Mouse (Mus musculus) frontal cortex, postnatal 36 days (tissue): ENCODE data around the gene Sppl2b.

ENCODE experiments used
- DNase-seq, 2 experiments: peaks; one replicate each; pipeline ENCODE4 v3.0.0; 2022; ENCODE audit warnings: low spot score in 2 of 2

The Sppl2b gene

DNA sequence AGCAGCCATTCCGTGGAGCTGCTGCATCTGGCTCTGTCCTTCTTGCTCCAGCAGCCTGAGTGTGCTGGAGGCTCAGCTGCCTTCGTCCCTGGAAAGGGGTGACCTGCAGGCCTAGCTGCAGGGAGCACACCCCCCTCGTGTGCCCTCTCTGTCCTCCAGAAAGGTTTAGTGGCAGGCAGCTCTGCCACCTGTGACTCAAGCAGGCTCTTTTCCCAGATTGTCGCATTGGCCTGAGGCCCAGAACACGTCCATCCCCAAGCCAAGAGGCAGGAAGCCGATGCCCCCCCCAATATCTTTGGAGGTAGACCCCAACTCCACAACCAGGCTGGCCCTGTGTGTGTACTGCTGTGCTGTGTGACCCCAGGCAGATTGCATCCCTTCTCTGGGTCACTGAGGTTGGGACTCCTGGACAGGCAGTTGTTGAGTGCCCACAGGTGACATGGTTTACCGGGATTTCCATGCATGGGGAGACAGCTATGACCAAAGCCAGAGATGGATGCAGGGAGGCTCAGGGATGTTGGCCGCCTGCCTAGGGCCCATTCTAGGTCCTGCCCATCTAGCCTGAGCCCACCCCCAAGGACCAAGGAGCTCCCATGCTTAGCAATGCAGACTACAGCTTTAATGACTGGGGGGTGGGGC lies 9.9 kb upstream of the Sppl2b start:
- DNase-seq, result no peak

DNA sequence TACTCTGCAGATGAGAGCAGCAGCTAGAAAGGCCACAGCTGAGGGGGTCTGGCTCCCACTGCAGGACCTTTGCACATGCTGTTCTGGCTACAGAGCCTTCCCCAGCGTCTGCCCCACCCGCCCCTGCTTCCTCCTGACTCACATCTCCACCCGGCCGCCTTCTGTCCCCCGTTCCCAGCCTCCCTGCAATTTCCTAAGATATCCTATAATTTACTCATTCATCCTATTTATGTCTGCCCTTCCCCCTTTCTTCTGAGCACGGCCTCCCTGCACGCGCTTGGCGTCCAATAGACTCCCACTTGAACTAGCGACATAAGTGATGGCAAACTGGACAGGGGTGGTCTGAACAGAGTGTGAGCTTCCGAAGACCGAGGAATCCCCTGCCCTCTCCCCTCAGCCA lies 9.3 kb upstream of the Sppl2b start:
- peak; percentile 44 to 54 for DNase-seq

DNA sequence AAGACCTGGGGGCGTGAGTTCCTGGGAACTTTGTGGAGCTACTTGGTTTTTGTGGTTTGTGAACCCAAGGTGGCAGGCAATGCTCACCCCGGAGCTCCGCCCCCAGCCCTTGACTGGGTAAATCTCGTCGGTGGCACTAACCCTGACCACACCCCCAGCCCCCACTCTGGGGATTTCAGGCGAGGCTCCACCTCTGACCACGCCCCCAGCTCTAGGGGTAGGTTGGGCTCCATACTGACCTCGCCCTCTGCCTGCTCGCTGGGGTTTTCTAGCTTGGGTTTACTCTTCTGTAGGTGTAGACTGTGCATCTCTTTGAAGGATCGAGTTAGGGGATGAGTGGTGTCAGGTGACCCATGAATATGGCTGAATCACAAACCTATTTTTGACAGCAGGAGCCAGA lies 6.5 kb upstream of the Sppl2b start:
- DNase-seq, result no peak

DNA sequence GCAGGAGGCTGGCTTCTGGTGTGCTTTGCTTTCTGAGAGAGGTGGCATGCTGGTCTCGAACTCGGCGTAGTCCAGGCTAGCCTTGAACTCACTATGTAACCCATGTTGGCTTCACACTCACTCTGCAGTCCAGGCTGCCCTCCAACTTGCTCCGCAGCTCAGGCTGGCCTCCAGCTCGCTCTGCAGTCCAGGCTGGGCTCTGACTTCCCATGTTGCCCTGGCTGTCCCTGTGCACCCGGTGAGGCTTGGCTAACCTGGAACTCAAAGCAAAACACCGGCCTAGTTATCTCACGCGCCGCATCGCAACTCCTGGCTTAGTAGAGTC lies 636 bp downstream of the Sppl2b start:
- no peak for DNase-seq

DNA sequence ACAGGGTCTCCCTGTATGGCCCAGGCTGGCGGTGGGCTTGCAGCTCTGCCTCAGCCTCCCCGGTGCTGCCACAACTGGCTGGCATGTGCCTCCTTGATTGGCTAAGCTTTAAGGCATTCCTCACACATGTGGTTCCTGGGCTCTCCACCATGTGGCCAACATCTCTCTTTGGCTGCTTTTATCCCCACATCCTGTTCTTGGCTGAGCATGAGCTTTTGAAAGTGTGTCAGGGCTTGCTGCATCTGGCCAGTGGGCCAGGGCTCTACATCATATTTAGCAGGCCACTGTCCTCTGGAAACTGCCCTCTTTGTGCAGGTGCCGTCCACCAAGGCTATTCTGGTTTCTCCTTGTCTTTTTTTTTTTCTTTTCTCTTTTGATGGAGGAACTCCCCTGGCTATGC lies 1.2 kb downstream of the Sppl2b start:
- no peak for DNase-seq

DNA sequence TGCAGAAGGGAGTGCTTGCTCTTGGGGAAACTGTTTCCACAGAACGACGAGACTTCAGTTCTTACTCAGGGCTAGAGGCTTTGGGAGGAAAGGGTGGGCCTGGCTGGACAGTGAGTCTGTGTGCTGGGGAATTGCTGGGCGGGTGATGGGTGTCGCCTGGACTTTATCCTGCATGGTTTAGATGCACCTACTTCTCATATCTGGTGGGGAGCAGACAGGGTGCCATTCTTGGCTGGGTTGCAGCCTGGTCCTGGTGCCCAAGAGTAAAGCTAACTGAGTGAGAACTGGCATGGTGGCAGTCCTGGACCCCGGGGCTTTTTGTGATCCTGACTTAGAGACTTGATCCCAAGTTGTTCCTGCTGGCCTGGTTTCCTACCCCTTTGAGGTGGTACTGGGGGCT lies 1.8 kb downstream of the Sppl2b start:
- DNase-seq, result no peak

DNA sequence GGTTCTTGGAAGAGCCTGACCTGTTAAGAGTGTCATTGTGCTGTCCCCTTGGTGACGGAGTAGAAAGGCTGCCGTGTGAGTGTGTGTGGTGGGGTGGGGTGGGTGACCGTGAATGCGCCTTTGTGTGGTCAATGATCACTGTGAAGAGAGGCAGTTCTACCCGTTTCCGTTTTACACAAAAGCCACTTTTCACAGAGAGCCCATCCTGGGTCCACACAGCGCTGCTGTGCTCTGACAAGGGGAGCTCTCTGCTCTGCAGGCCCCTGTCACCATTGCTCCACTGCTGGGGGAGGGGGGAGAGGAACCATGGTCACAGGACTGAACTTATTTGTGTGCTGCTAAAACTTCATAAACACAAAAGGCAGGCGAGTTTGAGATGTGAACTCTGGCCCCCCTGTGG lies 2.3 kb downstream of the Sppl2b start:
- DNase-seq, result no peak

DNA sequence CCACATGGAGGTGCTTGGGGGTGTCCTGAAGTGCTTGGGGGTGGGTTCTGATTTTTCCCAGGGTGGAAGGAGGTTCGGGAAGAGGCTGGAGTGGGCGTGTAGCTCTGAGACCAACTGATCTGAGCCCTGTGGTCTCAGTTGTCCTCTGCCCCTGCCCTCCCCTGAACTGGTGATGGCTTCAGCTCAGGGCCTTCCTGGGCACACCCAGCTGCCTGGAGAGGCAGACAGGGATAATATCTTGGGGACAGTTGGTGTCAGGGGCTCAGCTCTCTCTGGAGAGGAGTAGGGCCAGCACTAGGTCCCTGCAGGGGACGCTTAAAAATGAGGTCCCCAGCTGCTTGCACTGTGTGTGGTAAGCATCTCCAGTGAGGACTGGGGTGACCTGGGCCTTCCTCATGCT lies 2.8 kb downstream of the Sppl2b start:
- DNase-seq, result no peak

DNA sequence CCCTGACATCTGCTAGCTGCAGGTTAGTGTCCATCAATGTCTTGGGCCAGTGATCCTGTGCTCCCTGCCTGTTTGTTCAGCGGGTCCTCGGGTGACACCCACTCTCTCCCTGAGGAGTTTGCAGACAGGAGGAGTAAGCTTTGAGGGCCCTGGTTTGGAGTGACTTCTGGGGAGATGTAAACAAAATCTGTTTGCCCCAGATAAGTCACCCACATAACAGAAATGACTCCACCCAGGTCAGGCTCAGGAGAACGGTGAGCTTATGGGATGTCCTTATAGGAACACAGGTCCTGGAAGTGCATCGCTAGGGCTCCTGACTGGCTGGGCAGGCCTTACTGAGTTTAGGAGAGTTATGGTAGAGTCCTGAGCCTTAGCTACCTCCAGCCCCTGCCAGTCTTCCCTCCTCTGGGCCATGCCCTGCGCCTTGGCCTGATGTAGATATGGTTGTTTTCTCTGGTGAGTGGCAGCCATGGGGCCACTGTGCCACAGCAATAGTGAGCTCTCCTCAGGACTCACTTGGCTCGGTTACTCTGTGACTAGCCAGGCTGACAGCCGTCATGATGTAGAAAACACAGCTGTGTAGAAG lies 3.4 kb downstream of the Sppl2b start:
- no peak for DNase-seq

DNA sequence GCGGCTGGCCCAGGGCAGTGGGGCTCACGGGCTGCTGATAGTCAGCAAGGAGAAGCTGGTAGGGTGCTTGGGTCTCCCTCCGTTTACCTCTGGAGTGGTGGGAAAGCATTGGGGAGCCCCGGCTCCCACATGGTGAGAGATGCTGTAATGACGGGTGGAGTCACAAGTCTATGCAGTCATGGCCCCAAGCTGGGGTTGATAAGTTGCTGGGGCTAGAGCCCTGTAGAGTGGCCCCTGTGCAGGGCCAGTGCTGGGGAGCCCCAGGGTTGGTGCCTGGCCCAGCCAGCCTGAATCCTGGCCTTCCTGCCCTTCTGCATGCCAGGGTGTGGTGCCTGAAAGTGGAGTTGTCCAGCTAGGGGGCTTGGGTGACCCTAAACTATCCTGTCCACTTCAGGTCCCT lies 7.2 kb downstream of the Sppl2b start:
- no peak for DNase-seq

DNA sequence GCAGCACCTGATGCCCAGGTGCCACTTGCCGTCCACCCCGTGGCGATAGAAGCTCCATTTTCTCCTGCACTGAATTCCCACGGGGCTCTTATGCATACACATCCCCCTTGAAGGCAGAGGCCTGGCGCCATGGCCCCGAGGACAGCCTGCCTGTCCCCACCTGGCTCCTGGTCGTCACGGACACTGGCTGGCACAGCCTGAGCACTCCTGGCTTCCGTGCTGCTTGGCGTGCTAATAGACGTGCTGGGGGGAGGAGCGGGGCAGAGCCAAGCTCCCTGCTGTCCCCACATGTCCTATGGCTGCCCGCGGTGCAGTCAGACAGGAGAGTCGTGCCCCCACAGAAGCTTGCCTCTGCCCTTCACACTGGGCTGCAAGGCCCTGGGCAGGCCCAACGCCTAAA lies 9.4 kb downstream of the Sppl2b start:
- DNase-seq, result no peak

DNA sequence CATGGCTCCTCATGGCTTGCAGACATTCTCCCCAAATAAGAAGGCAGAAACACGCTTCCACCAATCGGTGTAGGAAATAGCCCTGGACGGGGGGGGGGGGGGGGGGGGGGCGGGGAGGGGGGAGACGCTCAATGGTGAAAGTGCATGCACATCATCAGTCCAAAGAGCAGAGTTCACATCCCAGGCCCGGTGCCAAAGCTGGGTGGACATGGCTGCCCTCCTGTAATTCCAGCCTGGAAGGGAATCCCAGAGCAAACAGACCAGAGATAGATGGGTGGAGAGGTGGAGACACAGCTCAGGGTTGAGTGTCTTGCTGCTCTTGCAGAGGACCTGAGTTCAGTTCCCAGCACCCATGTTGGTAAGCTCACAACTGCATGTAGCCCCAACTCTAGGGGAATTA lies 15.9 kb downstream of the Sppl2b start:
- DNase-seq, result no peak

DNA sequence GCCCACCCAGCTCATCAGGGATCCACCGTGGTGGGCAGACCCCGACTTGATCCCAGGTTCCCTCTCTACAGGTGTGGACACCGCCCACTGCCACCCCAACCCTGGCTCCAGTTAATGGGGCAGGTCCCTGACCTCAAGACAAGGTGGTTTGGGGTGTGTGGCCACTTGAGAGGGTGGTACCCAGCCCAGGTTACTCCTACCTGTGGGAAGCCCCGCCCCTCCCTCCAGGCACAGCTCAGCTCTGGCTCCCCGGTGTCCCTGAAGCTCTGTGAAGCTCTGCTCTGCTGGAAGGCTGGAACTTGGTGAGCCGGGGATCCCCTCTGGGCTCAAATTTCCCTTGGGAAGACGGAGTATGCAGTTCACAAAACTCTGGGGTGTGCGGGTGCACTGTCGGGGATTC lies 16.5 kb downstream of the Sppl2b start, which contains the start of gene Tmprss9:
Gene Tmprss9 (plus strand): TSS at position 268 of the 400 bp plus-strand sequence.
- DNase-seq, result no peak

DNA sequence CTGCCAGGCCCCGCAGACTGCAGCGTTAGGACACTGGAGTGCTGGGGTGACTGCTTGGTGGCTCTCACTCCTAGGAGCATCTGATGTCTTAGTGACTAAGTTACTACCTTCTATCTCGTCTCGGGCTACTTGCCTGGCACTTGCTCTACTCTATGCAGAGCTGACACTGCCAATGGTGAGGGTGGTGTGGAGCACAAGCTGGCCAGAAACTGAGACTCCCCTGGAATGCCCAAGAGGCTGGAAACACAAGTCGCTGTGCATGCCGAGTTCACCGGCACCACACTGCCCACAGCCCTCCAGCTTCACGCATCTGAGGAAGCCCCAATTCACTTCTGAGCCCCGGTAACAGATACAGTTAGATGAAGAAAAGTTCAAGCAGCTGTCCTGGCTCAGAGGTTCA lies 19.0 kb downstream of the Sppl2b start:
- no peak for DNase-seq

DNA sequence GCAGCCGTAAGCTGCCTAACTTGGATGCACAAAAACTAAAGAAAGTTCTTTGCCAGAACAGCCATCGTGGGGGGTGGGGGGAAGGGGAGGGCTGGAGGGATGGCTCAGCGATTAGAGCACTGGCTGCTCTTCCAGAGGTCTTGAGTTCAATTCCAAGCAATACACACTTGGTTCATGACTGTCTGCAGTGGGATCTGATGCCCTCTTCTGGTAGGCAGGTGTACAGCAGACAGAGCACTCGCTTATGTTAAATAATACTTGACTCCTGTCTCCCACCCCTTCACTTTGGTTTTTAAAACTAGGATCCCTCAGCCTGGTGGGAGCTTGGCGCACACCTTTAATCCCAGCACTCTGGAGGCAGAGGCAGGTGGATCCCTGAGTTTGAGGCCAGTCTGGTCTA lies 21.0 kb downstream of the Sppl2b start:
- DNase-seq, result peak; percentile 47 to 67

DNA sequence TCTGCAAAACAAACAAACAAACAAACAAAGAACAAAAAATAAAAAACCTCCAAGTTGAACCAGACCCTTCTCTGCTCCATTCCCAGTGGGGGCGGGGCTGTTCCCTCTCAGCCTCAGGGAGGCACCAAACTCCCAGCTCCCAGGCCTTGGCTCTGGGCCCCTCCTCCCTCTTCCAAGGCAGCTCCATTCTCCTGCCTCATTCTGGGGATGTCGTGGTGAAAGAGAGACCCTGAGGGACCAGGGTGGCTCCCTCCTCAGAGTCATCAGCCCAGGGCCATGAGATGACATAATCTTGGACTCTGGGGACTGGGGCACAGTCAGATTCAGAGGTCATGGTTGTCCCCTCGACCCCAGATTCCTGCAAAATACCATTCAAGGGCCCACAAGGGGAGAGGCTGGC lies 21.5 kb downstream of the Sppl2b start:
- no peak for DNase-seq

DNA sequence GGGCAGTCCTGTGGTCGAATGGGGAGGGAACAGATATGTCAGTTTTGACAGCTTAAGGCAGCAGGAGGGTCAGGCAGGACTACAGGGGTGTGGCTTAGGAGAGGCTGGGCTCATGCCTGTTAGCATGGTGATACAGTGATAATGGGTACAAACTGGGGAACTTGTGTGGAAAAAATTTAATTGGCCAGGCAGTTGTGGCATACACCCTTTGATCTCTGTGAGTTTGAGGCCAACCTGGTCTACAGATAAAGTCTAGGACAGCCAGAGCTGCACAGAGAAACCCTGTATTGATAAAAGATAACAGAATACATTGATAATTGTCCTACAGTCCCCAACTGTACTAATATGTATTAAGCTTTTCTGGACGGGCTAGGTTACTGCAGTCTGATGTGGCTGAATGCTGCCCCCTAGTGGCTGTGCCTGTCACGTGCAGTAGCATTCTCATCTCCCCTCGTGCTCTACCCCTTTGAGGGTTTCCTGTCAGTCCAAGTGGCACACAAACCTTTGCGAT lies 25.1 kb downstream of the Sppl2b start:
- DNase-seq, result peak in 1 of 2 experiments; percentile 57

DNA sequence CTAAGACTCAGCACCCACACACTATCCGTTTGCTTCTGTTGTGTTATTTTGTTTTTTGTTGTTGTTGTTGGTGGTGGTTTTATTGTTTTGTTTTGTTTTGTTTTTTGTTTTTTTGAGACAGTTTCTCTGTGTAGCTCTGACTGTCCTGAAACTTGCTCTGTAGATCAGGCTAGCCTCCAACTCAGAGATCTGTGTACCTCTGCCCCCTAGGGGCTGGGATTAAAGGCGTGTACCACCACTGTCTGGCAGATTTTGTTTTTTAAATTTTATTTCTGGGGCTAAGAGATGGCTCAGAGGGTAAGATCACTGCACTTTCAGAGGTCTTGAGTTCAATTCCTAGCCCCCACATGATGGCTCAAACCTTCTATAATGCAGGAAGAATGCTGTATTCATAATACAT lies 25.8 kb downstream of the Sppl2b start:
- no peak for DNase-seq

DNA sequence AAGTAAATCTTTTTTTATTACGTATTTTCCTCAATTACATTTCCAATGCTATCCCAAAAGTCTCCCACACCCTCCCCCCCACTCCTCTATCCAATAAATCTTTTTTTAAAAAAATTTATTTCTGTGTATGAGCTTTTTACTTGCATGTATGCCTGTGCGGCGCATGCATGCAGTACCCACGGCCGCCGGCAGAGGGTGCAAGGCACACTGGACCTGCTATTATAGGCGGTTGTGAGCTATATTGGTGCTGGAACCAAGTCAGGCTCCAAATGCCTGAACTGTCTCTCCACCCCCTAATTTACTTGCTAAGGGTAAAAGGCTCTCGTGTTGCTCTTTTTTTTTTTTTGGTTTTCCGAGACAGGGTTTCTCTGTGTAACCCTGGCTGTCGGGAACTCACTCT lies 26.2 kb downstream of the Sppl2b start:
- DNase-seq, result peak in 1 of 2 experiments; percentile 64

DNA sequence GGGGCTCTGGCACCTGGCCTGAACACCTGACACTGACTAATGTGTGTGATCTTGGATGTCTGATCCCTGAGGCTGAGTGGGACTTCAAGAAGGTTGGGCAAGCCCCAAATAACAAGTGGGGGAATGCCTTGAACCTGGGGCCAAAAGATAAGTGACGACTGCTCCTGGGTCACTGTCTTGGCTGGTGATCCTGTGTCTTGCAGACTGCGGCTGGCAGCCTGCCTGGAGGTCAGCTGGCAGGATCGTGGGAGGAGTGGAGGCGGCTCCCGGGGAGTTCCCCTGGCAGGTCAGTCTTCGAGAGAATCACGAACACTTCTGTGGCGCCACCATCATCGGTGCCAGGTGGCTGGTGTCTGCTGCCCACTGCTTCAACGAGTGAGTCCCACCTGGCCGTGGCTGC lies 32.1 kb downstream of the Sppl2b start:
- no peak for DNase-seq

DNA sequence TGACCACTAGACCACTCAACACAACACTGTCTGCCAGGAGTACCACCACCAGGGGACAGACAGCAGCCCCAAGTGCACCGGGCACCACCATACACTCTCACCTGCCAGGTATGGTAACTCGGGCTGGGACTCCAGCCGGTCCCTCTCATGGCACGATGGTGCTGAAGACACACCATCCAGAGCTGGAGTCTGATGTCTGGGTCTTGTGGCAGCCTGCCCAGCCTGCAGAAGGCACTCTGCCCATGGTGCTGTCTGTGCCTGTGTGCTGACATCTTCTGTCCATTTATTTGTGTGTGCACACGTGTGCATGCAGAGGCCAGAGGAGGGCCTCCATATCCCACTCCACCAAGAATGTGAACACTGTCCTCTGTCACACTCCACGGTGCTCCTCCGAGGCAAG lies 40.0 kb downstream of the Sppl2b start:
- no peak for DNase-seq

DNA sequence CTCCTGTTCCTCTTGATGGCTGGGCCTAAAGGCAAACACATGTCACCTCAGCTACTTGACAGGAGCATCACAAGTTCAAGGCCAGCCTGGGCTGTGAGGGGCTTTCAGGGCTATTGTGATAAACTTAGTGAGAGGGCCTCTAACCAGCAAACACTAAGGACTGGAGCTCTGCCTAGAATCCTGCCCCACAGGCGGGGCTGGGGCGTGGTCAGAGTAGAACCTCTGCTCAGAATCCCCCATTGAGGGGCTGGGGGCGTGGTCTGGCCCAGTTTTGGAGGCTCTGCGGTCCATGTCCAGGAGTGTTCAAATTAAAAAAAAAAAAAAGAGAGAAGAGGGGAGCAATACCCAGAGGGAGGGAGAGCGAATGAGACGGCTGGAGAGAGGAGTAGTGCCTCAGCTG lies 40.6 kb downstream of the Sppl2b start:
- DNase-seq, result no peak

DNA sequence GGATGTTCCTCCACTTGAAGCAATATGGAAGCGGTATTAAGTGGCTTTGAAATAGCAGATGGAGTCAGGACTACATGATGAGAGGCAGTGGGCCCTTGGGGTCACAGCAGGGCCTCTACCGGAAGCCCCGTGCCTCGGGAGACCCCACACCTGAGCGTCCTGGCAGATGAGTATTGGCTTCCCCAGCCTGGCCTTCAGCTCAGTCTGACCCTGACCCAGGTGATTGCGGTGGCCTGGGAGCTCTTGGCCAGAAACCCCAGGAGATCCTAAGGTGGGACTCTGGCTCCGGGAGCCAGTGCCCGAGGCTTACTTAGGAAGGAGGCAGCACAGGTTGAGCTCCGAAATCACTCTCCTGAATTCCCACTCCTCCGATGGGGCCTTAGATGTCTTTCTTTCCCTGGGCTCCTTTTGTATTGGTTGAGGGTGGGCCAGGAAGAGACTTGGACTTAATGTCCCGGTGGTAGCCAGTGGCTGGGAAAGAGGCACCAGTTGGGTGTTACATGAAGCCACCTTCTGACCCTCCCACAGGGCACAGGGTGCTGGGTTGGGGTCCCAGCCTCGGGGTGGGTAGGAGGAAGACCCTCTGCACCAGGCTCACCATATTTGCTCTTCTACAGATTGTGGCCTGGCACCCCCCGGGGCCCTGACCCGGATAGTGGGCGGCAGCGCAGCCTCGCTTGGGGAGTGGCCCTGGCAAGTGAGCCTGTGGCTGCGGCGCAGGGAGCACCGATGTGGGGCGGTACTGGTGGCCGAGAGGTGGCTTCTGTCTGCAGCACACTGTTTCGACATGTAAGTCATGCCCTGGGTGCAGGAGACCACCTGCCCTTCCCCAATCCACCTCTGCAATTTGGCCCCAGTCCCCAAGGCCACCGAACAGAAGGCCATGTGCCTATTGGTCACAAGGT lies 41.8 kb downstream of the Sppl2b start:
- no peak for DNase-seq
